Mouse (Mus musculus): ENCODE results near the gene 0610009B22Rik. TPM values are rescaled to one million over a fixed set of nuclear protein-coding genes. Genes with fewer than 3 reads are reported as not detected.
"Not testable (repeated sequence)": the region's sequence is repeated elsewhere in the genome, so short reads cannot be mapped to it uniquely, and the experiment has no call there.

The 0610009B22Rik gene
- polyA plus RNA-seq, 1 experiment from 2014 or later: 94.9 TPM

GRCm38 (mm10) chr11:51694984-51695383 is 6.3 kb upstream of the 0610009B22Rik start:
- Histone ChIP-seq H3K4me1 (replicated peaks; ENCODE audit: control insufficient read depth, insufficient read depth, low read length) (no peaks in the 10 kb centered on the region), H3K27ac (ENCODE audit: low read depth, low read length) (no peak overlapping the region), H3K9me3 (ENCODE audit: control insufficient read depth, low read length) (no peaks in the 10 kb centered on the region), H3K9ac (ENCODE audit: low read length) (no peak overlapping the region), H3K4me2 (ENCODE audit: low read depth, low read length, severe bottlenecking) (no peak overlapping the region), H3K4me3 (ENCODE audit: low read depth, low read length) (no peak overlapping the region), H3K27me3 (ENCODE audit: control insufficient read depth, insufficient read depth, low read length) (no peaks in the 10 kb centered on the region), H3K36me3 (ENCODE audit: control insufficient read depth, insufficient read depth, low read length) (no peaks in the 10 kb centered on the region; the same call in 1 of the 2 replicates)
- WGBS: 91% methylated on average over 3 of the region's 3 CpGs
- no peak for DNase-seq (ENCODE audit: low spot score)
- ATAC-seq (replicated peaks; ENCODE audit: low FRiP score): no peak

- not testable (repeated sequence) for DNase-seq (ENCODE audit: low spot score); H3K9me3 ChIP-seq (ENCODE audit: control insufficient read depth, low read length)
- 83% methylated on average over 1 of the region's 3 CpGs for WGBS
Observed at GRCm38 (mm10) chr11:51690597-51690996, 1.9 kb upstream of the 0610009B22Rik start.

GRCm38 (mm10) chr11:51689343-51689742 is 669 bp upstream of the 0610009B22Rik start:
- no peak for DNase-seq (ENCODE audit: low spot score)
- no peaks in the 10 kb centered on the region for H3K9me3 ChIP-seq (ENCODE audit: control insufficient read depth, low read length)
- no peaks in the 10 kb centered on the region for H3K4me1 ChIP-seq (replicated peaks; ENCODE audit: control insufficient read depth, insufficient read depth, low read length)
- peak overlapping the region; percentile 48 for H3K4me2 ChIP-seq (ENCODE audit: low read depth, low read length, severe bottlenecking)
- 25% methylated on average over 6 of the region's 6 CpGs for WGBS
- H3K27me3 ChIP-seq (ENCODE audit: control insufficient read depth, insufficient read depth, low read length): no peaks in the 10 kb centered on the region
- H3K9ac ChIP-seq (ENCODE audit: low read length): peak overlapping the region; percentile 81
- no peaks in the 10 kb centered on the region for H3K36me3 ChIP-seq (ENCODE audit: control insufficient read depth, insufficient read depth, low read length)
- ATAC-seq (replicated peaks; ENCODE audit: low FRiP score): no peak
- peak overlapping the region; percentile 65 for H3K4me3 ChIP-seq (ENCODE audit: low read depth, low read length)
- peak overlapping the region; percentile 99; the same call in 1 of the 2 replicates for H3K27ac ChIP-seq (ENCODE audit: low read depth, low read length)

More at GRCm38 (mm10) chr11:51690597-51690996, 1.9 kb upstream of the 0610009B22Rik start:
- not testable (repeated sequence) for H3K36me3 ChIP-seq (ENCODE audit: control insufficient read depth, insufficient read depth, low read length); H3K4me3 ChIP-seq (ENCODE audit: low read depth, low read length); H3K9ac ChIP-seq (ENCODE audit: low read length); H3K4me1 ChIP-seq (replicated peaks; ENCODE audit: control insufficient read depth, insufficient read depth, low read length); H3K27me3 ChIP-seq (ENCODE audit: control insufficient read depth, insufficient read depth, low read length); H3K4me2 ChIP-seq (ENCODE audit: low read depth, low read length, severe bottlenecking); H3K27ac ChIP-seq (ENCODE audit: low read depth, low read length); ATAC-seq (replicated peaks; ENCODE audit: low FRiP score)

- Histone ChIP-seq H3K4me1 (replicated peaks; ENCODE audit: control insufficient read depth, insufficient read depth, low read length) (no peaks in the 10 kb centered on the region), H3K4me3 (ENCODE audit: low read depth, low read length) (no peak overlapping the region), H3K9ac (ENCODE audit: low read length) (no peak overlapping the region), H3K9me3 (ENCODE audit: control insufficient read depth, low read length) (no peaks in the 10 kb centered on the region), H3K4me2 (ENCODE audit: low read depth, low read length, severe bottlenecking) (no peak overlapping the region), H3K36me3 (ENCODE audit: control insufficient read depth, insufficient read depth, low read length) (no peaks in the 10 kb centered on the region), H3K27me3 (ENCODE audit: control insufficient read depth, insufficient read depth, low read length) (no peaks in the 10 kb centered on the region), H3K27ac (ENCODE audit: low read depth, low read length) (no peak overlapping the region)
- DNase-seq (ENCODE audit: low spot score) (no peak), ATAC-seq (replicated peaks; ENCODE audit: low FRiP score) (no peak)
- WGBS: 48% methylated on average over 8 of the region's 8 CpGs
Observed at GRCm38 (mm10) chr11:51681976-51682374, 6.7 kb downstream of the 0610009B22Rik start.

- H3K36me3 ChIP-seq (ENCODE audit: control insufficient read depth, insufficient read depth, low read length): no peaks in the 10 kb centered on the region
- H3K4me1 ChIP-seq (replicated peaks; ENCODE audit: control insufficient read depth, insufficient read depth, low read length): no peaks in the 10 kb centered on the region
- 39% methylated on average over 13 of the region's 13 CpGs for WGBS
- ATAC-seq (replicated peaks; ENCODE audit: low FRiP score): no peak
- H3K9me3 ChIP-seq (ENCODE audit: control insufficient read depth, low read length): no peaks in the 10 kb centered on the region
- H3K9ac ChIP-seq (ENCODE audit: low read length): no peak overlapping the region
- H3K4me2 ChIP-seq (ENCODE audit: low read depth, low read length, severe bottlenecking): peak overlapping the region; percentile 6; the same call in 1 of the 2 replicates
- H3K4me3 ChIP-seq (ENCODE audit: low read depth, low read length): no peak overlapping the region
- no peaks in the 10 kb centered on the region for H3K27me3 ChIP-seq (ENCODE audit: control insufficient read depth, insufficient read depth, low read length)
- no peak overlapping the region for H3K27ac ChIP-seq (ENCODE audit: low read depth, low read length)
- DNase-seq (ENCODE audit: low spot score): peak; percentile 91
Observed at GRCm38 (mm10) chr11:51681324-51681975, 7.2 kb downstream of the 0610009B22Rik start.

- ATAC-seq (replicated peaks; ENCODE audit: low FRiP score) (no peak), DNase-seq (ENCODE audit: low spot score) (no peak)
- WGBS: 84% methylated on average over 3 of the region's 3 CpGs
Observed at GRCm38 (mm10) chr11:51679466-51679865, 9.2 kb downstream of the 0610009B22Rik start.

GRCm38 (mm10) chr11:51677737-51678418 is 10.8 kb downstream of the 0610009B22Rik start:
- Histone ChIP-seq H3K27me3 (ENCODE audit: control insufficient read depth, insufficient read depth, low read length) (no peaks in the 10 kb centered on the region), H3K9ac (ENCODE audit: low read length) (no peak overlapping the region), H3K4me3 (ENCODE audit: low read depth, low read length) (no peak overlapping the region), H3K9me3 (ENCODE audit: control insufficient read depth, low read length) (no peaks in the 10 kb centered on the region), H3K27ac (ENCODE audit: low read depth, low read length) (no peak overlapping the region), H3K36me3 (ENCODE audit: control insufficient read depth, insufficient read depth, low read length) (no peaks in the 10 kb centered on the region), H3K4me1 (replicated peaks; ENCODE audit: control insufficient read depth, insufficient read depth, low read length) (no peaks in the 10 kb centered on the region), H3K4me2 (ENCODE audit: low read depth, low read length, severe bottlenecking) (no peak overlapping the region)
- 76% methylated on average over 6 of the region's 6 CpGs for WGBS
- ATAC-seq (replicated peaks; ENCODE audit: low FRiP score) (no peak), DNase-seq (ENCODE audit: low spot score) (no peak)

More at GRCm38 (mm10) chr11:51679466-51679865, 9.2 kb downstream of the 0610009B22Rik start:
- no peak overlapping the region for H3K9ac ChIP-seq (ENCODE audit: low read length)
- H3K27me3 ChIP-seq (ENCODE audit: control insufficient read depth, insufficient read depth, low read length): no peaks in the 10 kb centered on the region
- H3K4me1 ChIP-seq (replicated peaks; ENCODE audit: control insufficient read depth, insufficient read depth, low read length): no peaks in the 10 kb centered on the region
- H3K4me3 ChIP-seq (ENCODE audit: low read depth, low read length): no peak overlapping the region
- H3K4me2 ChIP-seq (ENCODE audit: low read depth, low read length, severe bottlenecking): no peak overlapping the region
- H3K9me3 ChIP-seq (ENCODE audit: control insufficient read depth, low read length): no peaks in the 10 kb centered on the region
- H3K36me3 ChIP-seq (ENCODE audit: control insufficient read depth, insufficient read depth, low read length): no peaks in the 10 kb centered on the region
- H3K27ac ChIP-seq (ENCODE audit: low read depth, low read length): no peak overlapping the region

- ATAC-seq (replicated peaks; ENCODE audit: low FRiP score) (no peak), DNase-seq (ENCODE audit: low spot score) (no peak)
Observed at GRCm38 (mm10) chr11:51675386-51675785, 13.3 kb downstream of the 0610009B22Rik start.

More at GRCm38 (mm10) chr11:51675386-51675785, 13.3 kb downstream of the 0610009B22Rik start:
- Histone ChIP-seq H3K27me3 (ENCODE audit: control insufficient read depth, insufficient read depth, low read length) (no peaks in the 10 kb centered on the region), H3K36me3 (ENCODE audit: control insufficient read depth, insufficient read depth, low read length) (no peaks in the 10 kb centered on the region), H3K4me2 (ENCODE audit: low read depth, low read length, severe bottlenecking) (no peak overlapping the region), H3K4me3 (ENCODE audit: low read depth, low read length) (no peak overlapping the region), H3K9ac (ENCODE audit: low read length) (no peak overlapping the region), H3K27ac (ENCODE audit: low read depth, low read length) (no peak overlapping the region), H3K4me1 (replicated peaks; ENCODE audit: control insufficient read depth, insufficient read depth, low read length) (no peaks in the 10 kb centered on the region), H3K9me3 (ENCODE audit: control insufficient read depth, low read length) (no peaks in the 10 kb centered on the region)
- 81% methylated on average over 5 of the region's 5 CpGs for WGBS

Measured in forebrain, embryonic 11.5 days (tissue).